Mouse (Mus musculus): ENCODE measurements around the gene Nup98. TPM values are rescaled to one million over a fixed set of nuclear protein-coding genes. Genes with fewer than 3 reads are reported as not detected.

Nup98 gene
- polyA plus RNA-seq, 1 experiment from 2014 or later = 53.5 TPM

DNA sequence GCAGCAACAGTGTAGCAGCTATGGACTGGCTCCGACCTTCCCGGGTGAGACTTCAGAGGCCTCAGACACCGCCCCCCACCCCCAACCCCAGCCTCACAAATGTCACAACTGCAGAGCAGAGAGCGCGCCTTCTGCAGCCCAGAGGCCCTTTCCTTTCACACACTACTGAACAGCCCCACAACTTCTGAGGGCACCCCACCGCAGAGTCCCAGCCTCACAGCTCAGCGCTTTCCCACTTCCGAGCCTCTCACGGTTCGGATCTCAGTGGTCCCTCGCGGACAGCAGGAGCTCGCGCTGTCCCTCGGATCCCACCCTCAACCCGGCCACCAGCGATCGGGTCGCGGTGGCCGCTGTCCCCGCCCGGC, 39.5 kb upstream of the Nup98 start:
- Histone ChIP-seq H3K36me3 (ENCODE audit: control insufficient read depth, insufficient read depth, low read length) (no peaks in the 10 kb centered on the region), H3K27me3 (ENCODE audit: control insufficient read depth, insufficient read depth, low read length) (no peaks in the 10 kb centered on the region), H3K9me3 (ENCODE audit: control insufficient read depth, low read depth, low read length) (no peaks in the 10 kb centered on the region), H3K4me1 (ENCODE audit: control insufficient read depth, insufficient read depth, low read length) (peaks cover 36% of the 10 kb centered on the region), H3K4me2 (replicated peaks; ENCODE audit: low read depth, low read length) (peak overlapping the region; percentile 83), H3K4me3 (ENCODE audit: low read depth, low read length) (peak overlapping the region; percentile 97), H3K9ac (replicated peaks; ENCODE audit: low read depth, low read length) (peak overlapping the region; percentile 88), H3K27ac (ENCODE audit: low read length) (peak overlapping the region; percentile 99)
- WGBS = 0% methylated on average over 22 of the region's 23 CpGs
- peak; percentile 12 for ATAC-seq (ENCODE audit: insufficient number of reproducible peaks, insufficient read depth, low FRiP score, low read depth)

- WGBS = 16% methylated on average over 16 of the region's 16 CpGs
- Histone ChIP-seq H3K27ac (ENCODE audit: low read length) (peak overlapping the region; percentile 99; the same call in 1 of the 2 replicates), H3K4me1 (ENCODE audit: control insufficient read depth, insufficient read depth, low read length) (peaks cover 36% of the 10 kb centered on the region), H3K27me3 (ENCODE audit: control insufficient read depth, insufficient read depth, low read length) (no peaks in the 10 kb centered on the region), H3K4me2 (replicated peaks; ENCODE audit: low read depth, low read length) (peak overlapping the region; percentile 83), H3K9ac (replicated peaks; ENCODE audit: low read depth, low read length) (peak overlapping the region; percentile 88), H3K4me3 (ENCODE audit: low read depth, low read length) (peak overlapping the region; percentile 97), H3K36me3 (ENCODE audit: control insufficient read depth, insufficient read depth, low read length) (no peaks in the 10 kb centered on the region), H3K9me3 (ENCODE audit: control insufficient read depth, low read depth, low read length) (no peaks in the 10 kb centered on the region)
- ATAC-seq (ENCODE audit: insufficient number of reproducible peaks, insufficient read depth, low FRiP score, low read depth) = no peak
Observed at GRCm38 (mm10) chr7:102248691-102249404, 38.9 kb upstream of the Nup98 start.

GRCm38 (mm10) chr7:102246956-102247797, 37.2 kb upstream of the Nup98 start:
- H3K27ac ChIP-seq (ENCODE audit: low read length) = no peak overlapping the region
- peak overlapping the region; percentile 83 for H3K4me2 ChIP-seq (replicated peaks; ENCODE audit: low read depth, low read length)
- no peaks in the 10 kb centered on the region for H3K27me3 ChIP-seq (ENCODE audit: control insufficient read depth, insufficient read depth, low read length)
- WGBS = 61% methylated on average over 12 of the region's 12 CpGs
- H3K9ac ChIP-seq (replicated peaks; ENCODE audit: low read depth, low read length) = 0 out of 2 replicates have a peak overlapping the region, but pooled peaks have one; percentile 21
- no peak overlapping the region for H3K4me3 ChIP-seq (ENCODE audit: low read depth, low read length)
- peaks cover 36% of the 10 kb centered on the region for H3K4me1 ChIP-seq (ENCODE audit: control insufficient read depth, insufficient read depth, low read length)
- H3K36me3 ChIP-seq (ENCODE audit: control insufficient read depth, insufficient read depth, low read length) = no peaks in the 10 kb centered on the region
- H3K9me3 ChIP-seq (ENCODE audit: control insufficient read depth, low read depth, low read length) = no peaks in the 10 kb centered on the region
- no peak for ATAC-seq (ENCODE audit: insufficient number of reproducible peaks, insufficient read depth, low FRiP score, low read depth)

- Histone ChIP-seq H3K9me3 (ENCODE audit: control insufficient read depth, low read depth, low read length) (no peaks in the 10 kb centered on the region), H3K4me3 (ENCODE audit: low read depth, low read length) (no peak overlapping the region), H3K36me3 (ENCODE audit: control insufficient read depth, insufficient read depth, low read length) (no peaks in the 10 kb centered on the region), H3K4me2 (replicated peaks; ENCODE audit: low read depth, low read length) (0 out of 2 replicates have a peak overlapping the region, but pooled peaks have one; percentile 10), H3K4me1 (ENCODE audit: control insufficient read depth, insufficient read depth, low read length) (peaks cover 36% of the 10 kb centered on the region), H3K9ac (replicated peaks; ENCODE audit: low read depth, low read length) (0 out of 2 replicates have a peak overlapping the region, but pooled peaks have one; percentile 21), H3K27me3 (ENCODE audit: control insufficient read depth, insufficient read depth, low read length) (no peaks in the 10 kb centered on the region), H3K27ac (ENCODE audit: low read length) (0 out of 2 replicates have a peak overlapping the region, but pooled peaks have one; percentile 10)
- no peak for ATAC-seq (ENCODE audit: insufficient number of reproducible peaks, insufficient read depth, low FRiP score, low read depth)
- WGBS = 43% methylated on average over 6 of the region's 6 CpGs
Observed at GRCm38 (mm10) chr7:102246265-102246664, 36.3 kb upstream of the Nup98 start.

DNA sequence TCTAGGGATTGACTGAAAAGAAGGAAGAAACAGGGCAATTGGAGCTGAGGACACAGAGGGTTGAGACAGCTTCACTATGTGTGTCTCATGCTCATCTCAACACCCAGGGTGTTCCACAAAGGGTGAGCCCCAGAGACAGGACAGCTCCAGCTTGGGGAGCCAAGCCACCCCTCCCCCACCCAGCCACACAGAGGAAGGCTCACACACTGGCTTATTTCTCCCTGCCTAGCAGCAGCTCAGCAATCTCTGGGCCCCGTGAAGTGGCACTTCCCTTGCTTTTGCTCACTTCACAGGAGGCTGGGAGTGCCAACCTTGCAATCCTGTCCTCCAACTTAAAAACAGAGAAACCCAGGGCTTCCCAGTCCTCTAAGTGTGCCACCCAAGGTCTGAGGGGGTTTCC, 35.8 kb upstream of the Nup98 start:
- Histone ChIP-seq H3K4me3 (ENCODE audit: low read depth, low read length) (no peak overlapping the region), H3K27ac (ENCODE audit: low read length) (0 out of 2 replicates have a peak overlapping the region, but pooled peaks have one; percentile 10)
- 17% methylated on average over 1 of the region's 1 CpGs for WGBS

DNA sequence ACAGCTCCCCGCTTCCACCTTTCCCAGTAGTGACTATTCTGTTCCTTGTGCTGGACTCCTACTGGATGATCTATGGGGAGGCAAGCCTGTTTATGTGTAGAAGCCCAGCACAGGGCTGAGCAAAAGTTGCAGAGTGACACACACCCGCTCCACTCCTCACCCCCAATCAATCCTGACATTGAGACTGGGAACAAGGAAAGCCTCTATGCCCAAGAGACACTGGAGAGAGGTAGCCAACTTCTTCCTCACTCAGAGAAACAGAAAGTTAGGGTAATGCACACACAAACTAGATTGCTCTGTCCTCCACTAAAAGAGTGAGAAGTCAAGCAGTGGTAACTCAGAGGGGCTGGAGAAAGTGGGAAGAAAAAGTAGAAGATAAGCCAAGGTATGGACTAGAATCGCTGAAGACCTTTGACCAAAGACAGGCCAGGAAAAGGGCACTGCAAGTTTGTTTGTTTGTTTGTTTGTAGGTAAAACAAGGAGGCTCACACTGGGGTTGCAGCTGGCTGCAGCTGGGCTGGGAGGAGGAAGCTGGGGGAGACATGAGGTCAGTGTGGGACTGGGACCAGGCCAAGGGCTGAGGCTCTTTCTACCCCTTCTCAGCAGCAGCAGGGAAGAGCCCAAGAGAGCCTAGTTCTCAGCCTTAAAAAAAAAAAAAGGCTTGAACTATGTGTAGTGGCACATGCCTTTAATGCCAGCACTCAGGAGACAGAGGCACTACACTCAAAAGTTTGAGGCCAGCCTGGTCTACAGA, 35.0 kb upstream of the Nup98 start:
- no peak overlapping the region for H3K4me2 ChIP-seq (replicated peaks; ENCODE audit: low read depth, low read length)
- H3K4me3 ChIP-seq (ENCODE audit: low read depth, low read length) = no peak overlapping the region
- no peak for ATAC-seq (ENCODE audit: insufficient number of reproducible peaks, insufficient read depth, low FRiP score, low read depth)
- H3K36me3 ChIP-seq (ENCODE audit: control insufficient read depth, insufficient read depth, low read length) = peaks cover 2% of the 10 kb centered on the region; the same call in 1 of the 2 replicates
- H3K27me3 ChIP-seq (ENCODE audit: control insufficient read depth, insufficient read depth, low read length) = no peaks in the 10 kb centered on the region
- H3K9me3 ChIP-seq (ENCODE audit: control insufficient read depth, low read depth, low read length) = no peaks in the 10 kb centered on the region
- WGBS = 66% methylated on average over 3 of the region's 3 CpGs
- no peak overlapping the region for H3K27ac ChIP-seq (ENCODE audit: low read length)
- H3K4me1 ChIP-seq (ENCODE audit: control insufficient read depth, insufficient read depth, low read length) = peaks cover 36% of the 10 kb centered on the region
- no peak overlapping the region for H3K9ac ChIP-seq (replicated peaks; ENCODE audit: low read depth, low read length)

More for the DNA sequence above, 35.8 kb upstream of the Nup98 start:
- ATAC-seq (ENCODE audit: insufficient number of reproducible peaks, insufficient read depth, low FRiP score, low read depth) = no peak
- Histone ChIP-seq H3K4me1 (ENCODE audit: control insufficient read depth, insufficient read depth, low read length) (peaks cover 36% of the 10 kb centered on the region), H3K27me3 (ENCODE audit: control insufficient read depth, insufficient read depth, low read length) (no peaks in the 10 kb centered on the region), H3K9me3 (ENCODE audit: control insufficient read depth, low read depth, low read length) (no peaks in the 10 kb centered on the region), H3K9ac (replicated peaks; ENCODE audit: low read depth, low read length) (0 out of 2 replicates have a peak overlapping the region, but pooled peaks have one; percentile 10), H3K36me3 (ENCODE audit: control insufficient read depth, insufficient read depth, low read length) (no peaks in the 10 kb centered on the region; the same call in 1 of the 2 replicates), H3K4me2 (replicated peaks; ENCODE audit: low read depth, low read length) (0 out of 2 replicates have a peak overlapping the region, but pooled peaks have one; percentile 10)

- H3K9me3 ChIP-seq (ENCODE audit: control insufficient read depth, low read depth, low read length) = no peaks in the 10 kb centered on the region
- no peak overlapping the region for H3K4me2 ChIP-seq (replicated peaks; ENCODE audit: low read depth, low read length)
- peaks cover 33% of the 10 kb centered on the region for H3K4me1 ChIP-seq (ENCODE audit: control insufficient read depth, insufficient read depth, low read length)
- H3K27me3 ChIP-seq (ENCODE audit: control insufficient read depth, insufficient read depth, low read length) = no peaks in the 10 kb centered on the region
- H3K36me3 ChIP-seq (ENCODE audit: control insufficient read depth, insufficient read depth, low read length) = peaks cover 11% of the 10 kb centered on the region
- WGBS = 87% methylated on average over 2 of the region's 2 CpGs
- H3K27ac ChIP-seq (ENCODE audit: low read length) = no peak overlapping the region
- no peak overlapping the region for H3K9ac ChIP-seq (replicated peaks; ENCODE audit: low read depth, low read length)
- ATAC-seq (ENCODE audit: insufficient number of reproducible peaks, insufficient read depth, low FRiP score, low read depth) = no peak
- no peak overlapping the region for H3K4me3 ChIP-seq (ENCODE audit: low read depth, low read length)
Observed at GRCm38 (mm10) chr7:102243870-102244269, 33.9 kb upstream of the Nup98 start.

DNA sequence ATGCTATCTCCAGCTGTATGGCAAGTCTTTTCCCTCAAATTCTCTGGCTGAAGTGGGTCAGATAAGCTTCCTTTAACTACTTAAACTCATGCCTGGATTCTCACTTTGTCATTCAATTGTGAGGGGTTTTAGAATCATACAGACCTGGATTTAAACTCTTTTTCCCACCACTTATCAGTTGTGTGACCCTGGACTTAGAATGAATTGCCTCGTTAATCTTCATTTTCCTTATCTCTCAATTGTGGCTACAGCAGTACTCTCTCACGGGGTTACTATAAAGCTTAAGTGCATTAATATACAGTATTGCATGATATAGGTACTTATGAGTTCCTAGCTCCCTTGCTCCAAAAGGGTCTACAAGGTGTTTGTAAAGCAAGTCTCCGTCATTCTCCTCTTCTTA, 32.9 kb upstream of the Nup98 start:
- 72% methylated on average over 3 of the region's 3 CpGs for WGBS
- peaks cover 18% of the 10 kb centered on the region for H3K36me3 ChIP-seq (ENCODE audit: control insufficient read depth, insufficient read depth, low read length)
- H3K4me3 ChIP-seq (ENCODE audit: low read depth, low read length) = no peak overlapping the region
- no peaks in the 10 kb centered on the region for H3K27me3 ChIP-seq (ENCODE audit: control insufficient read depth, insufficient read depth, low read length)
- no peak overlapping the region for H3K9ac ChIP-seq (replicated peaks; ENCODE audit: low read depth, low read length)
- H3K4me2 ChIP-seq (replicated peaks; ENCODE audit: low read depth, low read length) = no peak overlapping the region
- no peak overlapping the region for H3K27ac ChIP-seq (ENCODE audit: low read length)
- no peaks in the 10 kb centered on the region for H3K9me3 ChIP-seq (ENCODE audit: control insufficient read depth, low read depth, low read length)
- ATAC-seq (ENCODE audit: insufficient number of reproducible peaks, insufficient read depth, low FRiP score, low read depth) = no peak
- H3K4me1 ChIP-seq (ENCODE audit: control insufficient read depth, insufficient read depth, low read length) = peaks cover 27% of the 10 kb centered on the region
